Mouse (Mus musculus) cerebellum, adult 2 months (tissue): ENCODE results near the gene Kdelc2. TPM values are rescaled to one million over a fixed set of nuclear protein-coding genes. Genes with fewer than 3 reads are reported as not detected.

Experiments used
- DNase-seq, 2 experiments: peaks; one replicate each; pipeline ENCODE4 v3.0.0; 2021
- H3K27ac ChIP-seq: fragments of 200-500 bp; 2 replicates; pipeline ENCODE4 v1.5.1; 2012; ENCODE audit warnings: low read length, control low read depth, inconsistent platforms; ENCODE audit not compliant: insufficient read depth
- H3K27me3 ChIP-seq: fragments of 200-500 bp; 2 replicates; pipeline ENCODE4 v1.6.1; 2012; ENCODE audit warnings: inconsistent platforms, mild to moderate bottlenecking, low read length, moderate library complexity; ENCODE audit not compliant: control insufficient read depth, insufficient read depth
- H3K4me1 ChIP-seq: fragments of 200-500 bp; 2 replicates; pipeline ENCODE4 v1.6.1; 2011; ENCODE audit warnings: low read length; ENCODE audit not compliant: control insufficient read depth, insufficient read depth
- H3K4me3 ChIP-seq: fragments of 200-500 bp; replicated peaks from 2 replicates; pipeline ENCODE3; 2011; ENCODE audit warnings: mild to moderate bottlenecking, low read depth, low read length, control low read depth; ENCODE audit not compliant: insufficient read depth
- CTCF ChIP-seq: fragments of 200-500 bp; IDR thresholded peaks from 2 replicates; pipeline ENCODE4 v1.5.1; 2011; ENCODE audit warnings: low read depth, mild to moderate bottlenecking, control low read depth, low read length, moderate library complexity, borderline replicate concordance; ENCODE audit not compliant: insufficient read depth
- POLR2A ChIP-seq: fragments of 200-500 bp; IDR thresholded peaks from 2 replicates; pipeline ENCODE4 v1.6.1; 2011; ENCODE audit warnings: low read length, control low read depth, borderline replicate concordance; ENCODE audit not compliant: insufficient read depth
- WGBS: fragments of 180-500 bp; shearing (Covaris S2); methylation state at CpG from one replicate; pipeline ENCODE4 v1.1.7; 2018; 5-methylcytosine and 5-hydroxymethylcytosine counted together
- polyA plus RNA-seq: library from polyadenylated mRNA; depleted of rRNA; stranded (reverse); fragments of >200 nt; gene quantifications from 2 replicates; pipeline ENCODE4 v1.2.3, GENCODE M21; 2012

The Kdelc2 gene
- polyA plus RNA-seq, 1 experiment, result 3.5 TPM

GRCm38 (mm10) chr9:53389109-53389508 lies 5.3 kb downstream of the Kdelc2 start:
- H3K27ac ChIP-seq, result no peak overlapping the region
- no peaks in the 10 kb centered on the region for H3K4me1 ChIP-seq
- no peak overlapping the region for H3K4me3 ChIP-seq
- H3K27me3 ChIP-seq, result no peaks in the 10 kb centered on the region
- no peak for DNase-seq
- 67% methylated on average over 3 of the region's 3 CpGs for WGBS
- no peak for TF ChIP-seq POLR2A
- no peak for TF ChIP-seq CTCF

- no peak overlapping the region for H3K4me3 ChIP-seq
- TF ChIP-seq POLR2A, result no peak
- TF ChIP-seq CTCF, result no peak
- no peaks in the 10 kb centered on the region for H3K4me1 ChIP-seq
- H3K27me3 ChIP-seq, result no peaks in the 10 kb centered on the region
- WGBS, result 86% methylated on average over 7 of the region's 7 CpGs
- H3K27ac ChIP-seq, result no peak overlapping the region
- no peak for DNase-seq
Observed at GRCm38 (mm10) chr9:53390136-53390535, 6.3 kb downstream of the Kdelc2 start.

GRCm38 (mm10) chr9:53397685-53398387 lies 14.0 kb downstream of the Kdelc2 start:
- H3K4me1 ChIP-seq, result no peaks in the 10 kb centered on the region; the same call in 1 of the 2 replicates
- no peaks in the 10 kb centered on the region for H3K27me3 ChIP-seq
- WGBS, result 78% methylated on average over 13 of the region's 13 CpGs
- no peak overlapping the region for H3K4me3 ChIP-seq
- TF ChIP-seq POLR2A (no peak), CTCF (no peak)
- no peak overlapping the region for H3K27ac ChIP-seq
- DNase-seq, result no peak

GRCm38 (mm10) chr9:53398388-53398700 lies 14.5 kb downstream of the Kdelc2 start:
- H3K27me3 ChIP-seq, result no peaks in the 10 kb centered on the region
- H3K27ac ChIP-seq, result no peak overlapping the region
- no peaks in the 10 kb centered on the region; the same call in 1 of the 2 replicates for H3K4me1 ChIP-seq
- DNase-seq, result peak; percentile 61 to 75
- 5% methylated on average over 5 of the region's 5 CpGs for WGBS
- H3K4me3 ChIP-seq, result no peak overlapping the region
- TF ChIP-seq POLR2A, result no peak
- TF ChIP-seq CTCF, result peak; percentile 88

- H3K4me3 ChIP-seq, result no peak overlapping the region
- no peak overlapping the region for H3K27ac ChIP-seq
- H3K27me3 ChIP-seq, result no peaks in the 10 kb centered on the region
- 76% methylated on average over 8 of the region's 8 CpGs for WGBS
- TF ChIP-seq POLR2A, result no peak
- no peak for TF ChIP-seq CTCF
- H3K4me1 ChIP-seq, result no peaks in the 10 kb centered on the region; the same call in 1 of the 2 replicates
- no peak for DNase-seq
Observed at GRCm38 (mm10) chr9:53399537-53399936, 15.7 kb downstream of the Kdelc2 start.

GRCm38 (mm10) chr9:53400696-53401095 lies 16.9 kb downstream of the Kdelc2 start:
- Histone ChIP-seq H3K4me1 (no peaks in the 10 kb centered on the region; the same call in 1 of the 2 replicates), H3K4me3 (no peak overlapping the region), H3K27me3 (no peaks in the 10 kb centered on the region), H3K27ac (no peak overlapping the region)
- DNase-seq, result no peak
- TF ChIP-seq CTCF (no peak), POLR2A (no peak)
- WGBS, result 84% methylated on average over 4 of the region's 4 CpGs

GRCm38 (mm10) chr9:53401146-53401545 lies 17.3 kb downstream of the Kdelc2 start:
- TF ChIP-seq CTCF, result no peak
- no peak for TF ChIP-seq POLR2A
- DNase-seq, result no peak
- WGBS, result 95% methylated on average over 8 of the region's 8 CpGs
- H3K27me3 ChIP-seq, result no peaks in the 10 kb centered on the region
- no peak overlapping the region for H3K27ac ChIP-seq
- H3K4me1 ChIP-seq, result no peaks in the 10 kb centered on the region; the same call in 1 of the 2 replicates
- H3K4me3 ChIP-seq, result no peak overlapping the region

- H3K27me3 ChIP-seq, result no peaks in the 10 kb centered on the region
- TF ChIP-seq POLR2A (no peak), CTCF (no peak)
- 8% methylated on average over 11 of the region's 11 CpGs for WGBS
- no peak within 1 kb of the TSS for H3K4me3 ChIP-seq
- DNase-seq, result peak in 1 of 2 experiments; percentile 5
- no peaks in the 10 kb centered on the region; the same call in 1 of the 2 replicates for H3K4me1 ChIP-seq
- H3K27ac ChIP-seq, result no peak within 1 kb of the TSS
Observed at GRCm38 (mm10) chr9:53402291-53402711, 18.5 kb downstream of the Kdelc2 start, which contains the start of gene 4930550C14Rik. Gene 4930550C14Rik, plus strand, starts transcription at chr9:53402325.
